15 mouse cellular contexts compared by ENCODE assay signal in genomic region chr1:137618231-137618630, GRCm38 (mm10).
DNase-seq lines count a peak whose midpoint lies in the region; TF ChIP-seq lines count a peak whose summit lies in the region.
"Had no signal": no experiment of that assay in that cellular context is flagged by ENCODE, and none has a peak within 500 bp of the region (broad histone marks: within the 10 kb centered on the region; RNA-seq: fewer than 3 reads in every experiment).

No protein-coding gene starts in this region.

- H3K4me1 ChIP-seq in cerebellum, adult 2 months (ENCODE audit: control insufficient read depth, insufficient read depth, low read length): peaks cover 6% of the 10 kb centered on the region; the same call in 1 of the 2 replicates
- H3K4me1 ChIP-seq in kidney, adult 2 months (ENCODE audit: control insufficient read depth, insufficient read depth, low read length): no peaks in the 10 kb centered on the region
- H3K4me1 ChIP-seq: embryonic facial prominence, embryonic 10.5 days; midbrain, embryonic 13.5 days had no signal

- no peaks in the 10 kb centered on the region for H3K36me3 ChIP-seq in kidney, adult 2 months (ENCODE audit: control insufficient read depth, insufficient read depth, low read length)
- H3K36me3 ChIP-seq: embryonic facial prominence, embryonic 10.5 days; limb, embryonic 15.5 days; midbrain, embryonic 13.5 days had no signal

- DNase-seq in layer of hippocampus, adult 2 months (ENCODE audit: low spot score in 2 of 2): peak; percentile 43 to 49
- no peak for DNase-seq in layer of hippocampus, postnatal 10 days (ENCODE audit: low spot score in 2 of 2)
- DNase-seq in cerebellum, adult 11 months: peak; percentile 6
- DNase-seq in cerebellum, adult 2 months: peak; percentile 32 to 42
- peak; percentile 66 for DNase-seq in layer of hippocampus, adult 9-11 months
- no peak for DNase-seq in kidney, adult 2 months
- DNase-seq in lung, adult 18-20 months: no peak
- DNase-seq: adrenal gland, adult 8-10 months; heart, adult 11 months; liver, postnatal 0 days; lung, postnatal 36 days had no signal

- H3K27me3 ChIP-seq in cerebellum, adult 2 months (ENCODE audit: control insufficient read depth, insufficient read depth, low read length): no peaks in the 10 kb centered on the region
- no peaks in the 10 kb centered on the region for H3K27me3 ChIP-seq in kidney, adult 2 months (replicated peaks; ENCODE audit: control insufficient read depth, insufficient read depth, low read length)
- H3K27me3 ChIP-seq: limb, embryonic 15.5 days; midbrain, embryonic 13.5 days had no signal

- peak overlapping the region; percentile 39; the same call in 1 of the 2 replicates for H3K27ac ChIP-seq in layer of hippocampus, adult 2 months
- 0 out of 2 replicates have a peak overlapping the region, but pooled peaks have one; percentile 16 for H3K27ac ChIP-seq in cerebellum, adult 2 months (ENCODE audit: insufficient read depth, low read length)
- no peak overlapping the region for H3K27ac ChIP-seq in kidney, adult 2 months (ENCODE audit: insufficient read depth, low read depth, low read length)
- H3K27ac ChIP-seq: embryonic facial prominence, embryonic 10.5 days; limb, embryonic 15.5 days; midbrain, embryonic 13.5 days had no signal

- no peak for TF ChIP-seq POLR2A in cerebellum, adult 2 months (IDR thresholded peaks at IDR 0.05; ENCODE audit: borderline replicate concordance, insufficient read depth, low read length)
- no peak for TF ChIP-seq POLR2A in kidney, adult 2 months (IDR thresholded peaks at IDR 0.05; ENCODE audit: low read depth, low read length)

- 50% methylated on average over 2 of the region's 2 CpGs for WGBS in cerebellum, adult 2 months
- WGBS in kidney, adult 2 months: 93% methylated on average over 2 of the region's 2 CpGs

- H3K4me3 ChIP-seq in layer of hippocampus, adult 2 months: no peak overlapping the region
- H3K4me3 ChIP-seq in cerebellum, adult 2 months (replicated peaks; ENCODE audit: insufficient read depth, low read depth, low read length): no peak overlapping the region
- no peak overlapping the region for H3K4me3 ChIP-seq in kidney, adult 2 months (ENCODE audit: insufficient read depth, low read depth, low read length)
- H3K4me3 ChIP-seq: embryonic facial prominence, embryonic 10.5 days; erythroblast, embryonic 14.5 days; limb, embryonic 15.5 days; midbrain, embryonic 13.5 days had no signal

- TF ChIP-seq CTCF in layer of hippocampus, adult 2 months (conservative IDR thresholded peaks at IDR 0.05): no peak
- TF ChIP-seq CTCF in cerebellum, adult 2 months (IDR thresholded peaks at IDR 0.05; ENCODE audit: borderline replicate concordance, insufficient read depth, low read depth, low read length): no peak
- no peak for TF ChIP-seq CTCF in kidney, adult 2 months (conservative IDR thresholded peaks at IDR 0.05; ENCODE audit: insufficient read depth, insufficient read length, low read depth, low read length)

Comparison
In these comparisons a context has a peak if more than half of its experiments do, and no peak if none do; other contexts are left out.
1. DNase-seq: peak in layer of hippocampus, adult 2 months (2 of 2), cerebellum, adult 11 months (single experiment), cerebellum, adult 2 months (2 of 2) and layer of hippocampus, adult 9-11 months (single experiment); none in layer of hippocampus, postnatal 10 days (0 of 2), kidney, adult 2 months (single experiment) and lung, adult 18-20 months (0 of 2).